Mouse (Mus musculus) forebrain, embryonic 13.5 days (tissue): ENCODE data around the gene Dtd2. TPM values are rescaled to one million over a fixed set of nuclear protein-coding genes. Genes with fewer than 3 reads are reported as not detected.

Experiments
- ATAC-seq: fragments of 200-750 bp; cut with Nextera tagmentation; 2 replicates; pipeline ENCODE4 v1.8.0; 2017
- H3K27ac ChIP-seq: fragments of 300-500 bp; sonication (generic); 2 replicates; pipeline ENCODE4 v1.5.1; 2015; ENCODE audit warnings: inconsistent platforms, mild to moderate bottlenecking, moderate library complexity
- H3K27me3 ChIP-seq: fragments of 300-500 bp; sonication (generic); 2 replicates; pipeline ENCODE4 v1.6.1; 2015; ENCODE audit warnings: mild to moderate bottlenecking, inconsistent platforms
- H3K36me3 ChIP-seq: fragments of 300-500 bp; sonication (generic); 2 replicates; pipeline ENCODE4 v1.6.1; 2015; ENCODE audit warnings: mild to moderate bottlenecking, inconsistent platforms; ENCODE audit not compliant: poor library complexity, severe bottlenecking
- H3K4me1 ChIP-seq: fragments of 300-500 bp; sonication (generic); 2 replicates; pipeline ENCODE4 v1.6.1; 2015; ENCODE audit warnings: inconsistent platforms
- H3K4me2 ChIP-seq: fragments of 300-500 bp; sonication (generic); 2 replicates; pipeline ENCODE4 v1.6.1; 2015; ENCODE audit warnings: inconsistent platforms, mild to moderate bottlenecking, moderate library complexity
- H3K4me3 ChIP-seq: fragments of 300-500 bp; sonication (generic); 2 replicates; pipeline ENCODE4 v1.5.1; 2015; ENCODE audit warnings: mild to moderate bottlenecking, inconsistent platforms
- H3K9ac ChIP-seq: fragments of 300-500 bp; sonication (generic); 2 replicates; pipeline ENCODE4 v1.6.1; 2015; ENCODE audit warnings: mild to moderate bottlenecking, inconsistent platforms
- H3K9me3 ChIP-seq: fragments of 300-500 bp; sonication (generic); replicated peaks from 2 replicates; pipeline ENCODE4 v1.6.1; 2016; ENCODE audit warnings: inconsistent platforms
- WGBS: fragments of 180-500 bp; shearing (Covaris S2); methylation state at CpG from one replicate; pipeline ENCODE4 v1.1.7; 2015; 5-methylcytosine and 5-hydroxymethylcytosine counted together
- polyA plus RNA-seq: library from polyadenylated mRNA; unstranded; fragments of >200 nt; fragmentation: Nextera tagmentation; extraction: Ambion mirVana; gene quantifications from 2 replicates; pipeline ENCODE4 v1.2.1, GENCODE M21; 2015

Dtd2 gene
- polyA plus RNA-seq, 1 experiment from 2014 or later, result 19.1 TPM

DNA sequence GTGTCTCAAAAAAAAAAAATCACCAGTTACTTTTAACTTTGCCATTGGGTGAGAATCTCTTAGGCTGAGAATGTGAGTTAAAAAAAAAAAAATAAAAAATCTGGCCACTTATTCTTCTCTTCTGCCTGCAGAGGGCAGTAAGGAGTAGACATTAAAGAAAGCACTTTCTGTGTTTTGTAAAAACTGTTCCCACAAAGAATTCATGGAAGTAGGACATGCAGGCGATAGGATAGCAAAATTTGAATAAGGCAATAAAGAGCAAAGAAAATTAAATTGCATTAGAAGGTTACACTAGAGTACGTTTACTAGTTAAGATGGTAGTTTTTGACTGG, 4.3 kb upstream of the Dtd2 start:
- Histone ChIP-seq H3K27ac (peak overlapping the region; percentile 73), H3K36me3 (no peaks in the 10 kb centered on the region), H3K9ac (peak overlapping the region; percentile 45)

DNA sequence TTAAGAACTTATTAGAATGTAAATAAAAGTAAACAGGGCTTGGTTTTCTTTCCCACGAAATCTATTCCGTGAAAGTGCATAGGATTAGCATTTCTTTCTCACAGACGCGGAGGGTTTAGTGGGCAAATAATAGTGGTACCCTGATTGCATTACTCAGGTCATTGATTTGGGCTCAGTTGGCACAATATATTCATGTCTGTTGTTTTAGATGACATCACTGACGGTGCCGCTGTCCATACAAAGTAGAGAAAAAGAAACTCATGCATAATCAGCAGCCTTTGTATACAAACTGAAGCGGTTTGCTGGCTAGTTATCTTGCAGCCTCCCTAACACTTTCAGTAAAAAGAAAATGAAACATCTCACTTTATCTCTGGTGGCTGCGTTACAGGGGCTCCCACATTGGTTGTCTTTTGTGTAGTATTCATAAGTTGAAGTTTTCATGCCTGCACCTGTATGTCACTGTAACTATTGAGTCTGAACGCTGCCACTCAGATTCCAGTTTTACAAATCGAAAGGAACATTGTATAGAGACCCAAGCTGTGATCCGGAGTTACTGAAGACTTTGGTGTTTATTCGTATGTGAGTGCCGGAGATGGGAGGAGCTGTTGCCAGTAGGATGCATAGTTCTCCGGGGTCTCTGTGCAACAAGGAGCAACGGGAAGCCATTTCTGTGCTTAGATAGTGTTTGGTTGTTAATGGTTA, 3.8 kb upstream of the Dtd2 start:
- H3K36me3 ChIP-seq, result no peaks in the 10 kb centered on the region
- H3K27me3 ChIP-seq, result no peaks in the 10 kb centered on the region
- peak overlapping the region; percentile 61 for H3K4me2 ChIP-seq
- H3K9ac ChIP-seq, result peak overlapping the region; percentile 45
- ATAC-seq, result peak; percentile 68; the same call in 1 of the 2 replicates
- WGBS, result 15% methylated on average over 15 of the region's 15 CpGs
- H3K9me3 ChIP-seq, result no peaks in the 10 kb centered on the region
- peaks cover 21% of the 10 kb centered on the region; the same call in 1 of the 2 replicates for H3K4me1 ChIP-seq
- H3K27ac ChIP-seq, result peak overlapping the region; percentile 73
- peak overlapping the region; percentile 33 for H3K4me3 ChIP-seq

More for the DNA sequence above, 4.3 kb upstream of the Dtd2 start:
- Histone ChIP-seq H3K27me3 (no peaks in the 10 kb centered on the region), H3K4me2 (peak overlapping the region; percentile 61), H3K9me3 (no peaks in the 10 kb centered on the region), H3K4me3 (peak overlapping the region; percentile 33), H3K4me1 (peaks cover 19% of the 10 kb centered on the region; the same call in 1 of the 2 replicates)
- no peak for ATAC-seq
- WGBS, result 39% methylated on average over 2 of the region's 2 CpGs

DNA sequence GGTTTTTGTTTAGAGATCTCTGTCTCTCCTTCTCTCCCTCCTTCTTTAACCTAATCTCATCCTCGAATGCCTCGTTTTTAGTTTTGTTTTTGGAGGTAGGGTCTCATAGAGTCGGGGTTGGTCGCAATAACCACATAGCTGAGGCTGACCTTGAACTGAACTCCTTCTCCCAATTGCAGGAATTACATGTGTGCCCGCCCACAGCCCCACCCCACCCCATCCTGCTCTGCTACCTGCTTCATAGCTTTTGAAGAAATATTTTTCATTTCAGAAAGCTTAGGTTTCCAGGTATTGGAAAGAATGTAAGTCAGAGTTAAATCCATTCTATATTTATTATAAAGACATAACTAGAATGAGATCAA, 313 bp upstream of the Dtd2 start:
- Histone ChIP-seq H3K4me3 (peak overlapping the region; percentile 63), H3K36me3 (no peaks in the 10 kb centered on the region), H3K4me2 (peak overlapping the region; percentile 64), H3K9me3 (no peaks in the 10 kb centered on the region), H3K9ac (peak overlapping the region; percentile 78; the same call in 1 of the 2 replicates), H3K27me3 (no peaks in the 10 kb centered on the region), H3K27ac (no peak overlapping the region; the same call in 1 of the 2 replicates), H3K4me1 (peaks cover 21% of the 10 kb centered on the region; the same call in 1 of the 2 replicates)
- ATAC-seq, result peak; percentile 32; the same call in 1 of the 2 replicates
- 44% methylated on average over 5 of the region's 5 CpGs for WGBS

DNA sequence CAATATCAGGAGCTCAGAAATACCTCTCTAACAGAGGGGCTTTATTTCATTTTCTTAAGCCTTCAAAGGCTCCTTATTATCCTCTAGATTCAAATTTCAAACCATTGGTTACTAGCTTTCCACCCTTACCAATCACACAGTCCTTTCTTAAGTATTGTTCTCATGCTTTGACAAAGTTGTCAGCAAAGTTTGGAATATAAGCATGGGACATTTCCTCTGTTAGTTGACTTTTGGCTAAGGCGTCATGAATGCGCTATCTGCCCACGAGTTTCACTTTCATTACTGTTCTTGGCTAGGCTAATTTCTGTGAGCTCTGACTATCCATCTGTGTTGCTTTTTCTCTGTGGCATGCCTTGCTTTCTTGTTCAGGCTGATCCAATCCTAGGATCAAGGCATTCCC, 3.6 kb downstream of the Dtd2 start:
- WGBS, result 94% methylated on average over 3 of the region's 3 CpGs
- no peaks in the 10 kb centered on the region for H3K9me3 ChIP-seq
- peaks cover 16% of the 10 kb centered on the region for H3K36me3 ChIP-seq
- H3K4me3 ChIP-seq, result no peak overlapping the region
- no peaks in the 10 kb centered on the region for H3K27me3 ChIP-seq
- no peak overlapping the region for H3K9ac ChIP-seq
- no peak overlapping the region for H3K27ac ChIP-seq
- 0 out of 2 replicates have a peak, but pooled peaks cover 2% of the 10 kb centered on the region for H3K4me1 ChIP-seq
- H3K4me2 ChIP-seq, result no peak overlapping the region
- ATAC-seq, result no peak

DNA sequence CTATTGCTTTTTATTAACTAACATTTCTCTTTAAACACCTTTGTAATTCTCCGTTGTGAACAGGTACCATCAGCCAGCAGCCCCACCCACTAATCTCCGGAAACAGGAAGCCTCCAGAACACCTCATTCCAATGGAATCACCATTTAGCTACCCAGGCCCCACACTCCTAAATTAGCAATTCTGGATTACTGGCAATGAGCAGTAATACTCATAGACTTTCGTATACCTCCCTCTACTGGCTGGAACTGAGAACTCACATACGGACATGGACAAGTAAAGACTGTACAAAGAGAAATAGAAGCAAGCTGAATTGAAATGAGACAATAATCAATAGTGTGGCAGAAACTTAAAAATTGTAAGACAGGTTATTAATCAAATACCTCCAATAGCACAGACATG, 4.8 kb downstream of the Dtd2 start:
- WGBS, result 28% methylated on average over 4 of the region's 4 CpGs
- no peak overlapping the region for H3K4me3 ChIP-seq
- no peak overlapping the region for H3K27ac ChIP-seq

DNA sequence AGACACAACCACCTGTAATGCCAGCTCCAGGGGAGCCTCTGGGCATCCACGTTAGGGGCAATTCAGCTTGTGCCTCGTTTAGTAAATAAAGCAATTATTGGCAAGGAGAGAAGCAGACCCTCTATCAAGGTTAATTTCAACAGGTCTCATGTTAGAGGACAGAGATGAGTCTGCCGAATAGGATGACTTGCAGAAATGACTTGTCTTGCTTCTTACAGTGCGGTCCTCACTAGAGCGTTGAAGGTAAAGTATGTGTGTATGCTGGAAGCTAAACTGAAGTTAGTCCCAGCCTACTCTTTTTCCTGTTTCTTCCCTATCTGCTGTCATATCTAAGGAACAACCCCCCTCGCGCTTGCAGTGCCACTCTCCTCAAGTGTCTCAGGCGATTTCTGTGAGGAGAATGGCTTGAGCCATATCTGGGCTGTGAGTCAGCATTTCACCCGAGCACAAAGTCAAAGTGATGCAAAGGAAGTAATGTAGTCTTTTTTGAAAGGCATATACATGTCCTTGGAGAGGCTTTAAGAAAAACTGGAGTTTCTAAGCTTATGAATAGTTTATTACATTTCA, 7.9 kb downstream of the Dtd2 start:
- no peaks in the 10 kb centered on the region for H3K9me3 ChIP-seq
- no peak overlapping the region for H3K27ac ChIP-seq
- no peak overlapping the region for H3K9ac ChIP-seq
- H3K4me3 ChIP-seq, result no peak overlapping the region
- WGBS, result 86% methylated on average over 9 of the region's 9 CpGs
- H3K36me3 ChIP-seq, result peaks cover 45% of the 10 kb centered on the region
- H3K4me1 ChIP-seq, result no peaks in the 10 kb centered on the region
- H3K4me2 ChIP-seq, result no peak overlapping the region
- no peak for ATAC-seq
- no peaks in the 10 kb centered on the region for H3K27me3 ChIP-seq

More for the DNA sequence above, 4.8 kb downstream of the Dtd2 start:
- H3K9ac ChIP-seq, result no peak overlapping the region
- peaks cover 24% of the 10 kb centered on the region for H3K36me3 ChIP-seq
- peak; percentile 77 for ATAC-seq
- H3K4me1 ChIP-seq, result 0 out of 2 replicates have a peak, but pooled peaks cover 2% of the 10 kb centered on the region
- H3K27me3 ChIP-seq, result no peaks in the 10 kb centered on the region
- H3K4me2 ChIP-seq, result no peak overlapping the region
- H3K9me3 ChIP-seq, result no peaks in the 10 kb centered on the region

DNA sequence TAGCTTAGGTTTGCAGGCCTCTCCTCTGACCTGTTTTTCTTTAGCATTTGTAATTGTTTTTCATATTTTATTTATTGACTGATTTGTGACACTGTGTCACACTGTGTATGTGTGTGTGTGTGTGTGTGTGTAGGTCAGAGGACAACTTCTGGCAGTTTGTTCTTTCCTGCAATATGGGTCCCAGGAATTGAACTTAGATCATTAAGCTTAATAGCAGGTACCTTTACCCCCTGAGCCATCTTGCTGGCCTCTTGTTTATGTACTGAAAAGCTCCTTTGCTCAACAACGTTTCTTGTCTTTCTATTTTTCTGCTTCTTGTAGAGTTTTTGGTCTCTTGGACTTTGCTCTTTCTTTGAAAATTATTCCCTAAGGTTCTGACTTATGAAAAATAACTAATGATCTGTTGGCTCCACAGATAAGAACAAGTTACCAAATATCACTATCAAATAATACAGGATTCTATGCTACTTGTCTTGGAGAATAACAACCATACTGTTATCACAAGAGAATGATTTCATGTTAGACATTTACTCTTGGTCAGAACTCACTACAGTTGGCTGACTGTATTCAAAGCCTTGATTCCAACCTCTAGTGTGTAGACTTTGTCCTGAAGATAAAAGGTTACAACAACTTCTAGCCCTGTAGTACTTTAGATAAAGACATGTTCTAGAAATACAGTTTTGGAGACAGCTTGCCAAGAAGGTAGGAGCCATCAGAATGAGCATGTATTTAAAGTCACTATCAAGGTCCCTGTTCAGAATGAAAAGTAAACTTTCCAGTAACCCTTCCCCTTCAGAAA, 10.4 kb downstream of the Dtd2 start:
- no peak for ATAC-seq
- Histone ChIP-seq H3K4me3 (no peak overlapping the region), H3K27me3 (no peaks in the 10 kb centered on the region), H3K27ac (no peak overlapping the region), H3K9ac (no peak overlapping the region), H3K4me1 (no peaks in the 10 kb centered on the region), H3K9me3 (no peaks in the 10 kb centered on the region), H3K4me2 (no peak overlapping the region), H3K36me3 (peaks cover 45% of the 10 kb centered on the region)
- 88% methylated on average over 1 of the region's 1 CpGs for WGBS

DNA sequence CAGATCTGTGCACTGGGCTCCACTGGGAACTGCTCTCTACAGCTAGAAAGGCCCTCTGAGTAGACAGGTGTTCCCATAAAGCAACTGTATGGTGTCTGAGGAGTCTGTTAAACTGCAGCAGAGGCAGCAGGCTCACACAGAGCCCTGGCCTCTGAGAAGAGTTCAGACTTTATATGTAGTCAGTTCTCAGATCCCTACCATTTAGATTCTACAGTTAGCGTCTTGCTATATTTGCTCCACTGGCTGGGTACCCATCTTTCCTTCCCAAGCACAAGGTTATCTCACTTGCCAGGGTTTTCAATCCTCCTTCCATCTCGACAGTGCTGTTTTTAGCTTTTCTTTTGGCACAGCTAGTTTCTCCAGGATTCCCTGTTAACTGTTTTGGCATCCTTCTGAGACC, 15.7 kb downstream of the Dtd2 start:
- H3K4me1 ChIP-seq, result no peaks in the 10 kb centered on the region
- no peak overlapping the region for H3K27ac ChIP-seq
- no peak overlapping the region for H3K4me3 ChIP-seq
- peaks cover 25% of the 10 kb centered on the region for H3K36me3 ChIP-seq
- H3K9ac ChIP-seq, result no peak overlapping the region
- H3K4me2 ChIP-seq, result no peak overlapping the region
- ATAC-seq, result no peak
- WGBS, result 83% methylated on average over 2 of the region's 2 CpGs
- H3K9me3 ChIP-seq, result no peaks in the 10 kb centered on the region; the same call in 1 of the 2 replicates
- no peaks in the 10 kb centered on the region for H3K27me3 ChIP-seq

DNA sequence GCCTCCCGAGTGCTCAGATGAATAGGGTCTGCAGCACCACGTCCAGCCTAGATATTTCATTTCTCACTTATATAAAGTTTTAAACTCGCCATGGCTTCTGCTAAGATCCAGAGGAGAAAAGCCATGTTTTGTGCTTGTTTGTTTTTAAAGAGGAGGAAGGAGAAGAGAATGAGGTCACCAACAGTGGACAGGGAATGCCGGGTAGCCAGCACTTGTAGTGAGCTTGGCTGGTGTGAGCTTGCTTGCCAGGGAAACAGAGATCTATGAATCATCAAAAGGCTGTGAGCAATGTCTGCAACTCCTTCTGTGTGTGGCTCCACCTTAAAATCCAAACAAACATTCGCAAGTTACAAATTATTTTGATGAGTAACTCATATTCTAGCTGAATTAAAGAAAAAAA, 17.8 kb downstream of the Dtd2 start:
- H3K9me3 ChIP-seq, result no peaks in the 10 kb centered on the region; the same call in 1 of the 2 replicates
- WGBS, result 91% methylated on average over 5 of the region's 5 CpGs
- no peak overlapping the region for H3K9ac ChIP-seq

DNA sequence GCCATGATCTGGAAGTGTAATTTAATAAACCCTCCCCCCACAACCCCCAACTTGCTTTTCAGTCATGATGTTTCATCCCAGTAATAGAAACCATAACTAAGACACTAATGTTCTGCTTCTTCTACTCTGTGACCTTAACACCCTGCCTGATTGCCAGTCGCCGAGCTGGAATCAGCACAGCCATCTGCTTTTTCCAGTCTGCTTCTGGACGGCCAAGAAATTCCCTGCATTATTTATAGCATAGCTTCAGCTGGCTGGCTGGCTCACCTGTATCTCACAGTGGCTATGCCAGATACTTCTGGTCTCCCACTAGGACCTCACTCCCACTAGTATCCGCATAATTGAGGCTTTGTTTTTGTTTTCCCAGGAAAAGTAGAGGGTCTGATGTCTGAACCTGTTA, 20.5 kb downstream of the Dtd2 start:
- Histone ChIP-seq H3K9me3 (no peaks in the 10 kb centered on the region; the same call in 1 of the 2 replicates), H3K27me3 (no peaks in the 10 kb centered on the region), H3K9ac (no peak overlapping the region), H3K27ac (no peak overlapping the region), H3K4me1 (no peaks in the 10 kb centered on the region), H3K36me3 (peaks cover 5% of the 10 kb centered on the region; the same call in 1 of the 2 replicates), H3K4me3 (no peak overlapping the region), H3K4me2 (no peak overlapping the region)
- no peak for ATAC-seq
- 77% methylated on average over 4 of the region's 4 CpGs for WGBS

More for the DNA sequence above, 17.8 kb downstream of the Dtd2 start:
- Histone ChIP-seq H3K27ac (no peak overlapping the region), H3K27me3 (no peaks in the 10 kb centered on the region), H3K4me2 (no peak overlapping the region), H3K4me1 (no peaks in the 10 kb centered on the region), H3K4me3 (no peak overlapping the region), H3K36me3 (peaks cover 5% of the 10 kb centered on the region; the same call in 1 of the 2 replicates)
- ATAC-seq, result no peak

DNA sequence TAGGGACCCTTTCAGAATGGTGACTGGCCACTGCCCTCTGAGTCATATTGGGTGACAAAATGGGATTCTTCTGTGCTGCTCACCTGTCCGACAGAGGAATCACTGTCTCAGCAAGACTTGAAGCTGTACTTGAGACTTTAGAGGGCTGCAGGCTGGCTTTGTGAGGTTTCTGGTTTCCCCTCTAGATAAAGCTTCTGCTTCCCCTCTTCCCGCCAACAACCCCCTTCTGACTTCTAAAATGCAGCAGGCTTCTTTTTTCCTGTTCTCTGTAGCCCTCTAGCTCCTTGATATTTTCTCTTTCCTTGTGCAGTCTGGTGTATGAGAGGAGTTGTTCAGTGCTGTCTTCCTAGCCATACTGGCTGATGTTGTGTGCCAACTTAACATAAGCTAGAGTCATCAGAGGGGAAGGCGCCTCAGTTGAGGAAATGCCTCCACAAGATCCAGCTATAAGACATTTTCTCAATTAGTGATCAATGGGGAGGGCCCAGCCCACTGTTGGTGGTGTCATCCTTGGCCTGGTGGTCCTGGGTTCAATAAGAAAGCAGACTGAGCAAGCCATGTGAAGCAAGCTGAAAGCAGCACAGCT, 21.0 kb downstream of the Dtd2 start:
- H3K36me3 ChIP-seq, result peaks cover 5% of the 10 kb centered on the region; the same call in 1 of the 2 replicates
- no peaks in the 10 kb centered on the region for H3K4me1 ChIP-seq
- no peak overlapping the region for H3K27ac ChIP-seq
- no peak for ATAC-seq
- H3K27me3 ChIP-seq, result no peaks in the 10 kb centered on the region
- no peaks in the 10 kb centered on the region; the same call in 1 of the 2 replicates for H3K9me3 ChIP-seq
- H3K4me2 ChIP-seq, result no peak overlapping the region
- no peak overlapping the region for H3K4me3 ChIP-seq
- no peak overlapping the region for H3K9ac ChIP-seq
- WGBS, result 81% methylated on average over 3 of the region's 3 CpGs

DNA sequence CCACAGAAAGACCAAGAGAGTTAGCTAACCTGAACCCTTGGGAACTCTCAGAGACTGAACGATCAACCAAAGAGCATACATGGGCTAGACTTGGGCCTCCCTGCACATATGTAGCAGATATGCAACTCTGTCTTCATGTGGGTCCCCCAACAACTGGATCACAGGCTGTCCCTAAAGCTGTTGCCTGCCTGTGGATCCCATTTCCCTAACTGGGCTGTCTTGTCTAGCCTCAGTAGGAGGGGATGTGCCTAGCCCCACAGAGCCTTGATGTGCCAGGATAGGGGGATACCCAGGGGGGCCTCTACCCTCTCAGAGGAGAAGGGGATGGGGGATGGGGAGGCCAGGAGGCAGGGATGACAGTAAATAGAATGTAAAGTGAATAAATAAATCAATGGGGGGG, 22.7 kb downstream of the Dtd2 start:
- no peaks in the 10 kb centered on the region for H3K4me1 ChIP-seq
- WGBS, result 88% methylated on average over 1 of the region's 1 CpGs
- H3K4me3 ChIP-seq, result no peak overlapping the region
- H3K9me3 ChIP-seq, result no peaks in the 10 kb centered on the region; the same call in 1 of the 2 replicates
- no peak overlapping the region for H3K27ac ChIP-seq
- H3K9ac ChIP-seq, result no peak overlapping the region
- no peak for ATAC-seq
- peaks cover 5% of the 10 kb centered on the region; the same call in 1 of the 2 replicates for H3K36me3 ChIP-seq
- no peaks in the 10 kb centered on the region for H3K27me3 ChIP-seq
- no peak overlapping the region for H3K4me2 ChIP-seq
